Mouse (Mus musculus): ENCODE measurements around the gene Fto. TPM values are rescaled to one million over a fixed set of nuclear protein-coding genes. Genes with fewer than 3 reads are reported as not detected.

Gene Fto
- polyA plus RNA-seq, 1 experiment from 2014 or later, result 107 TPM

GRCm38 (mm10) chr8:91576086-91576917 lies 263.0 kb downstream of the Fto start:
- WGBS, result 12% methylated on average over 17 of the region's 17 CpGs
- H3K36me3 ChIP-seq, result no peaks in the 10 kb centered on the region
- H3K27me3 ChIP-seq, result peaks cover 16% of the 10 kb centered on the region
- no peak overlapping the region for H3K27ac ChIP-seq
- no peaks in the 10 kb centered on the region for H3K9me3 ChIP-seq
- no peak overlapping the region for H3K9ac ChIP-seq
- no peak for ATAC-seq (ENCODE audit: insufficient number of reproducible peaks, insufficient read depth, low FRiP score, low TSS enrichment, low read depth)
- peaks cover 39% of the 10 kb centered on the region for H3K4me1 ChIP-seq
- H3K4me3 ChIP-seq, result no peak overlapping the region
- H3K4me2 ChIP-seq, result no peak overlapping the region

GRCm38 (mm10) chr8:91576918-91577241 lies 263.6 kb downstream of the Fto start:
- Histone ChIP-seq H3K9ac (no peak overlapping the region), H3K9me3 (no peaks in the 10 kb centered on the region), H3K4me2 (no peak overlapping the region), H3K36me3 (no peaks in the 10 kb centered on the region), H3K27ac (no peak overlapping the region), H3K4me1 (peaks cover 39% of the 10 kb centered on the region), H3K27me3 (peaks cover 16% of the 10 kb centered on the region; the same call in 1 of the 2 replicates), H3K4me3 (no peak overlapping the region)
- no peak for ATAC-seq (ENCODE audit: insufficient number of reproducible peaks, insufficient read depth, low FRiP score, low TSS enrichment, low read depth)
- 25% methylated on average over 6 of the region's 6 CpGs for WGBS

DNA sequence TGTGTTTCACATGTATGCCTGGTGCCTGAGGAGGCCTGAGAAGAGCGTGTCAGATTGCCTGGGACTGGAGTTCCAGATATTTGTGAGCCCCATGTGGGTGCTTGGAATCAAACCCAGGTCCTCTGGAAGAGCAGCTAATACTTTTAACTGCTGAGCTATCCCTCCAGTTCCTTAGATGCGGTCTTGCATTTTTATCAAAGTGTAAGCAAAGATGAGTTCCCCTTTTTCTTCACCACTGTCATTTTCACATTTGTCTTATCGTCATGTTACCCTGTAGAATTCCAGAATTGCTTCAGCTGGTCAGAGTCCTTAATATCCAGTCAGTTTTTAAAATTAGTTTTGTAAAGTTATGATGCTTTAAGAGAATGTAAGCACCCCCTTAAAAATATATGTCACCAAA lies 264.3 kb downstream of the Fto start:
- H3K36me3 ChIP-seq, result no peaks in the 10 kb centered on the region
- H3K27ac ChIP-seq, result no peak overlapping the region
- H3K4me1 ChIP-seq, result peaks cover 39% of the 10 kb centered on the region
- ATAC-seq (ENCODE audit: insufficient number of reproducible peaks, insufficient read depth, low FRiP score, low TSS enrichment, low read depth), result no peak
- no peak overlapping the region for H3K4me3 ChIP-seq
- 89% methylated on average over 3 of the region's 3 CpGs for WGBS
- no peak overlapping the region for H3K4me2 ChIP-seq
- H3K9ac ChIP-seq, result no peak overlapping the region
- H3K9me3 ChIP-seq, result no peaks in the 10 kb centered on the region
- H3K27me3 ChIP-seq, result peaks cover 16% of the 10 kb centered on the region; the same call in 1 of the 2 replicates

- Histone ChIP-seq H3K9ac (no peak overlapping the region), H3K9me3 (no peaks in the 10 kb centered on the region), H3K4me2 (no peak overlapping the region), H3K27ac (no peak overlapping the region), H3K4me3 (no peak overlapping the region), H3K27me3 (peaks cover 8% of the 10 kb centered on the region; the same call in 1 of the 2 replicates), H3K36me3 (no peaks in the 10 kb centered on the region), H3K4me1 (peaks cover 41% of the 10 kb centered on the region)
- WGBS, result 54% methylated on average over 11 of the region's 11 CpGs
- no peak for ATAC-seq (ENCODE audit: insufficient number of reproducible peaks, insufficient read depth, low FRiP score, low TSS enrichment, low read depth)
These were observed 271.5 kb downstream of the Fto start for GRCm38 (mm10) chr8:91584620-91585415.

GRCm38 (mm10) chr8:91592436-91593105 lies 279.2 kb downstream of the Fto start:
- 0 out of 2 replicates have a peak overlapping the region, but pooled peaks have one; percentile 13 for H3K27ac ChIP-seq
- H3K9ac ChIP-seq, result no peak overlapping the region
- no peaks in the 10 kb centered on the region for H3K27me3 ChIP-seq
- H3K36me3 ChIP-seq, result no peaks in the 10 kb centered on the region
- WGBS, result 7% methylated on average over 10 of the region's 10 CpGs
- H3K4me3 ChIP-seq, result no peak overlapping the region
- peak overlapping the region; percentile 50 for H3K4me2 ChIP-seq
- peaks cover 27% of the 10 kb centered on the region for H3K4me1 ChIP-seq
- ATAC-seq (ENCODE audit: insufficient number of reproducible peaks, insufficient read depth, low FRiP score, low TSS enrichment, low read depth), result no peak
- no peaks in the 10 kb centered on the region for H3K9me3 ChIP-seq

DNA sequence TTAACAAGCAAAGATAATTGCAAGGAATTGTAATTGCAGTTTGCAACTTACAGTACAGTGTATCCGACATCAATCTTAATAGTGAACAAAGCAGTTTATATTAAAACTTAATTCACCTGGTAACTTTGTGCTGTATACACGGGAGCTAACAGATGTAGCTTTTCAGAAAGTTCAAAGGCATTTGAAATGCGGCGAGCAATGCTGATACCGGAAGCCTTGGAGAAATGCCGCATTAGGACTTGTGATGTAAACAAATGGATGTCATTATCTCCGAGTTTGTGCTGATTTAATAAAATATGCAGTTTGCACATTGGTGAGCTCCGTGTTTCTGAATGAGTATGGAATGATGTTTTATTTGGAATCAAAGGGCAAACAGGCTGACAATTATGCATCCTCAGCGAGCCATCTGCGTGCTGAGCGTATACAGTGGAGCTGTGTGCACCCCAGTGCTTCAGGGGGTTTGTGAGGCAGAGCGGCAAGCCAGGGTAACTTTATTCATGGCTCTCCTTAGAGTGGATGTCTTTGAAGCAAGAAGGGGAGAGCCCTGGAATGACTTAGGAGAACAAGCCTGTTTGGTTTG lies 280.0 kb downstream of the Fto start:
- H3K27me3 ChIP-seq, result no peaks in the 10 kb centered on the region
- H3K4me1 ChIP-seq, result peaks cover 27% of the 10 kb centered on the region
- peak overlapping the region; percentile 50 for H3K4me2 ChIP-seq
- no peak for ATAC-seq (ENCODE audit: insufficient number of reproducible peaks, insufficient read depth, low FRiP score, low TSS enrichment, low read depth)
- no peak overlapping the region for H3K27ac ChIP-seq
- H3K36me3 ChIP-seq, result no peaks in the 10 kb centered on the region
- H3K9me3 ChIP-seq, result no peaks in the 10 kb centered on the region
- 11% methylated on average over 12 of the region's 12 CpGs for WGBS
- no peak overlapping the region for H3K9ac ChIP-seq
- H3K4me3 ChIP-seq, result 0 out of 2 replicates have a peak overlapping the region, but pooled peaks have one; percentile 9

DNA sequence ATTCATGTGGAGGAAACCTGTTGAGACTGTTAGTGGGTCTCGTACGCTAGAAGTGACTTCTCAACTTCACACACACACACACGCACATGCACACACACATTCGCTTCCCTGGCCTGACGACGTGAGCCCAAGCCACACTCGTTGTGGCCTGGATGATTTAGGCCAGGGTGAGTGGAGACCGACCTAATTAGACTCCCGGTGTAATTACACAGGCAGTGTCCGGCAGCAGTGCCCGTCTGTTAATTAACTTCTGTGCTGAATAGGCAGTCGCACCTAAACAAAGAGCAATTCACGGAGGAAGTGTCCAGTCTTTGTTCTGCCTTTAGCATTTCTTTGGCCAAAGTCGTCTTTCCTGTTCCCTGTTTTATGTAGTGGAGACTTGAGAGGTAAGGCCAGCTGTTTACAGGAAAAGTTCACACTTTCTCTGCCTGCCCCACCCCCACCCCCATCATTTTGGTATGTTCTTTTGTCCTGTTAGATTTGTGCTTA lies 286.1 kb downstream of the Fto start:
- H3K4me1 ChIP-seq, result 0 out of 2 replicates have a peak, but pooled peaks cover 3% of the 10 kb centered on the region
- WGBS, result 53% methylated on average over 14 of the region's 14 CpGs
- ATAC-seq (ENCODE audit: insufficient number of reproducible peaks, insufficient read depth, low FRiP score, low TSS enrichment, low read depth), result no peak
- H3K4me3 ChIP-seq, result no peak overlapping the region
- H3K27me3 ChIP-seq, result no peaks in the 10 kb centered on the region
- no peaks in the 10 kb centered on the region for H3K9me3 ChIP-seq
- H3K27ac ChIP-seq, result no peak overlapping the region
- H3K9ac ChIP-seq, result no peak overlapping the region
- H3K36me3 ChIP-seq, result no peaks in the 10 kb centered on the region
- H3K4me2 ChIP-seq, result no peak overlapping the region

DNA sequence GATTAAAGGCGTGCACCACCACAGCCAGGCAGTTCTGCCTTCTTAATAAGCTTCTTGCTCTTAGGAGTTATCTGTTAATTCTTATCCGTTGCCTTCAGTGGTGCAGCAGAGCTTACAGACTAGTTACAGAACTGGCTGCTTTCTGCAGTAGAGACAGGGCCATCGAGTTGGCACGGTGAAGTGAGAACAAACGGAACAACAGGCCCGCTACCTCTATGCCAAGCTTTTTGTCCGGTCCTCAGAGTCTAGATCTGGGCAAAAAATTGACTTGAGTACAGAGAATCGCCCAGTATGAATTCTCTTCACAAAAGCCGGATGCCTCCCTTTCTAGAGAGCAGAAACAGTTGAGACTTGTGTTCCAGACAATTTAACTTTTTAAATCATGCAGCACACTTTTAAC lies 290.4 kb downstream of the Fto start:
- peaks cover 24% of the 10 kb centered on the region for H3K4me1 ChIP-seq
- H3K9me3 ChIP-seq, result no peaks in the 10 kb centered on the region
- 93% methylated on average over 9 of the region's 9 CpGs for WGBS
- H3K4me3 ChIP-seq, result no peak overlapping the region
- peaks cover 10% of the 10 kb centered on the region for H3K27me3 ChIP-seq
- no peak overlapping the region for H3K9ac ChIP-seq
- H3K4me2 ChIP-seq, result no peak overlapping the region
- H3K27ac ChIP-seq, result no peak overlapping the region
- no peak for ATAC-seq (ENCODE audit: insufficient number of reproducible peaks, insufficient read depth, low FRiP score, low TSS enrichment, low read depth)
- no peaks in the 10 kb centered on the region for H3K36me3 ChIP-seq

DNA sequence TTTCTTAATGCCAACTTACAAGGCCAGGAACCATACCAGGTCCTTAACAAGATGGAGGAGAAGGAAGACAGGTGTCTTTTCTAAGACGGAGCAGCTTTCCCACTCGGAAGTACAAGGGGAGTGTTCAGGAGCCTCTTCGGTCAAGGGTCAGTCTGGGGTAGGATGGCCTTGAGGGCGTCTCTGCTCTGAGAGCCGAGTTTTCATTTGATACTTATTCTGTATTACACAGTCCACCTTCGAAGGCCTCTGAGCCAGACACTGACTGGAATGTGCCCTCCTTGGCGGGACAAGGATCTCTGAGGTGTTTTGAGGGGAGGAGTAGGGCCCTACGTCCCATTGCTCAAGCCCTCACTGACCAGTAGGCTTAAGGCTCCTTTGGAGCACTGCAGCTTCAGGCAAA lies 292.6 kb downstream of the Fto start:
- Histone ChIP-seq H3K27ac (0 out of 2 replicates have a peak overlapping the region, but pooled peaks have one; percentile 39), H3K27me3 (peaks cover 24% of the 10 kb centered on the region), H3K9me3 (no peaks in the 10 kb centered on the region), H3K36me3 (no peaks in the 10 kb centered on the region), H3K4me3 (no peak overlapping the region), H3K4me2 (no peak overlapping the region), H3K9ac (no peak overlapping the region), H3K4me1 (peaks cover 28% of the 10 kb centered on the region)
- ATAC-seq (ENCODE audit: insufficient number of reproducible peaks, insufficient read depth, low FRiP score, low TSS enrichment, low read depth), result no peak
- WGBS, result 40% methylated on average over 8 of the region's 8 CpGs

GRCm38 (mm10) chr8:91607091-91607490 lies 293.8 kb downstream of the Fto start:
- no peak overlapping the region for H3K27ac ChIP-seq
- H3K4me1 ChIP-seq, result peaks cover 40% of the 10 kb centered on the region
- H3K9ac ChIP-seq, result no peak overlapping the region
- no peak overlapping the region for H3K4me3 ChIP-seq
- no peaks in the 10 kb centered on the region for H3K9me3 ChIP-seq
- no peak for ATAC-seq (ENCODE audit: insufficient number of reproducible peaks, insufficient read depth, low FRiP score, low TSS enrichment, low read depth)
- H3K4me2 ChIP-seq, result no peak overlapping the region
- H3K36me3 ChIP-seq, result no peaks in the 10 kb centered on the region
- WGBS, result 67% methylated on average over 5 of the region's 5 CpGs
- peaks cover 26% of the 10 kb centered on the region for H3K27me3 ChIP-seq

DNA sequence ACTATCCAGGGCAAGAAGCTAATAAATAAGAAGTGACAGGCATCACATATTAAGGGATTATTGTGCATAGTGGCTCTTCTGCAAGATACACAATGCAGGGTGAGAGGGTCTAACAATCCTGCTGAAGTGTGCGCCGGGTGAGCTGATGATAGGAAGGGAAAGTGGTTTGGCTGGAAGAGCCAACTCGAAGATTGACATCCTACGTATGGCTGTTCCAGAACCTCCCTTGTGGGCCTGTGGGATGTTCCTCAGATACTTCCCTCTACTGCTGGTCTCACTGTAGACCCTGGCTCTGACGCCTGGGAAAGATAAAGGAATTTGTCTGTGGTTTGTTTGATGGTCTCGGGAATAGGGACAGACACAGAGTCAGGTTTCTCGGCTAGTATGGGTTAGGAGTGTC lies 297.9 kb downstream of the Fto start:
- H3K9me3 ChIP-seq, result no peaks in the 10 kb centered on the region
- no peak overlapping the region for H3K4me2 ChIP-seq
- H3K4me1 ChIP-seq, result peaks cover 66% of the 10 kb centered on the region
- H3K36me3 ChIP-seq, result no peaks in the 10 kb centered on the region
- H3K9ac ChIP-seq, result no peak overlapping the region
- WGBS, result 36% methylated on average over 7 of the region's 7 CpGs
- H3K27ac ChIP-seq, result no peak overlapping the region; the same call in 1 of the 2 replicates
- ATAC-seq (ENCODE audit: insufficient number of reproducible peaks, insufficient read depth, low FRiP score, low TSS enrichment, low read depth), result no peak
- H3K27me3 ChIP-seq, result peaks cover 47% of the 10 kb centered on the region
- no peak overlapping the region for H3K4me3 ChIP-seq
